Mouse (Mus musculus): Measurements from ENCODE around the gene Cox6a1. TPM values are rescaled to one million over a fixed set of nuclear protein-coding genes. Genes with fewer than 3 reads are reported as not detected.
"Not testable (repeated sequence)": the region's sequence is repeated elsewhere in the genome, so short reads cannot be mapped to it uniquely, and the experiment has no call there.

Cox6a1 gene
- polyA plus RNA-seq, 1 experiment: 1,861 TPM

- H3ac ChIP-seq (ENCODE audit: control insufficient read depth, insufficient read length, low read depth): no peak overlapping the region
- no peaks in the 10 kb centered on the region for H3K79me3 ChIP-seq (ENCODE audit: low read depth)
- no peak for TF ChIP-seq FOSL1 (IDR thresholded peaks at IDR 0.05; ENCODE audit: insufficient read depth, low read length, poor library complexity, severe bottlenecking)
- TF ChIP-seq MAX (IDR thresholded peaks at IDR 0.05): no peak
- no peak for TF ChIP-seq MYOD1 (IDR thresholded peaks at IDR 0.05; ENCODE audit: control insufficient read depth, insufficient read length, low read depth)
- TF ChIP-seq CTCF (IDR thresholded peaks at IDR 0.05; ENCODE audit: control insufficient read depth, insufficient read depth, insufficient read length): no peak
- no peak for TF ChIP-seq CEBPB (IDR thresholded peaks at IDR 0.05; ENCODE audit: low read depth)
- no peak for TF ChIP-seq USF1 (IDR thresholded peaks at IDR 0.05; ENCODE audit: low read depth)
- no peak for TF ChIP-seq MYOG (IDR thresholded peaks at IDR 0.05; ENCODE audit: control insufficient read depth, extremely low read depth, insufficient read length)
- H3K79me2 ChIP-seq (ENCODE audit: control insufficient read depth, insufficient read depth): no peaks in the 10 kb centered on the region
- H3K4me3 ChIP-seq (ENCODE audit: insufficient read depth, poor library complexity, severe bottlenecking): no peak overlapping the region
- no peaks in the 10 kb centered on the region for H3K36me3 ChIP-seq (ENCODE audit: control insufficient read depth, insufficient read depth)
- H3K27me3 ChIP-seq (ENCODE audit: control insufficient read depth, insufficient read depth, insufficient read length): no peaks in the 10 kb centered on the region
These were observed 31.0 kb downstream of the Cox6a1 start for GRCm38 (mm10) chr5:115317645-115318328.

GRCm38 (mm10) chr5:115316968-115317644 is 31.7 kb downstream of the Cox6a1 start:
- no peak overlapping the region for H3K4me3 ChIP-seq (ENCODE audit: insufficient read depth, poor library complexity, severe bottlenecking)
- H3K36me3 ChIP-seq (ENCODE audit: control insufficient read depth, insufficient read depth): no peaks in the 10 kb centered on the region
- no peaks in the 10 kb centered on the region for H3K27me3 ChIP-seq (ENCODE audit: control insufficient read depth, insufficient read depth, insufficient read length)
- H3K79me2 ChIP-seq (ENCODE audit: control insufficient read depth, insufficient read depth): no peaks in the 10 kb centered on the region
- TF ChIP-seq MAX (IDR thresholded peaks at IDR 0.05): no peak
- TF ChIP-seq CEBPB (IDR thresholded peaks at IDR 0.05; ENCODE audit: low read depth): no peak
- TF ChIP-seq MYOD1 (IDR thresholded peaks at IDR 0.05; ENCODE audit: control insufficient read depth, insufficient read length, low read depth): no peak
- TF ChIP-seq USF1 (IDR thresholded peaks at IDR 0.05; ENCODE audit: low read depth): no peak
- no peak for TF ChIP-seq MYOG (IDR thresholded peaks at IDR 0.05; ENCODE audit: control insufficient read depth, extremely low read depth, insufficient read length)
- TF ChIP-seq CTCF (IDR thresholded peaks at IDR 0.05; ENCODE audit: control insufficient read depth, insufficient read depth, insufficient read length): no peak
- no peak for TF ChIP-seq FOSL1 (IDR thresholded peaks at IDR 0.05; ENCODE audit: insufficient read depth, low read length, poor library complexity, severe bottlenecking)
- no peaks in the 10 kb centered on the region for H3K79me3 ChIP-seq (ENCODE audit: low read depth)
- H3ac ChIP-seq (ENCODE audit: control insufficient read depth, insufficient read length, low read depth): no peak overlapping the region

GRCm38 (mm10) chr5:115313668-115313943 is 35.2 kb downstream of the Cox6a1 start:
- H3K36me3 ChIP-seq (ENCODE audit: control insufficient read depth, insufficient read depth): no peaks in the 10 kb centered on the region
- no peaks in the 10 kb centered on the region for H3K79me3 ChIP-seq (ENCODE audit: low read depth)
- H3ac ChIP-seq (ENCODE audit: control insufficient read depth, insufficient read length, low read depth): no peak overlapping the region
- no peak overlapping the region for H3K4me3 ChIP-seq (ENCODE audit: insufficient read depth, poor library complexity, severe bottlenecking)
- H3K27me3 ChIP-seq (ENCODE audit: control insufficient read depth, insufficient read depth, insufficient read length): peaks cover 3% of the 10 kb centered on the region
- no peaks in the 10 kb centered on the region for H3K79me2 ChIP-seq (ENCODE audit: control insufficient read depth, insufficient read depth)
- no peak for TF ChIP-seq USF1 (IDR thresholded peaks at IDR 0.05; ENCODE audit: low read depth)
- TF ChIP-seq MYOD1 (IDR thresholded peaks at IDR 0.05; ENCODE audit: control insufficient read depth, insufficient read length, low read depth): no peak
- no peak for TF ChIP-seq MYOG (IDR thresholded peaks at IDR 0.05; ENCODE audit: control insufficient read depth, extremely low read depth, insufficient read length)
- no peak for TF ChIP-seq CTCF (IDR thresholded peaks at IDR 0.05; ENCODE audit: control insufficient read depth, insufficient read depth, insufficient read length)
- no peak for TF ChIP-seq FOSL1 (IDR thresholded peaks at IDR 0.05; ENCODE audit: insufficient read depth, low read length, poor library complexity, severe bottlenecking)
- no peak for TF ChIP-seq MAX (IDR thresholded peaks at IDR 0.05)
- TF ChIP-seq CEBPB (IDR thresholded peaks at IDR 0.05; ENCODE audit: low read depth): no peak

GRCm38 (mm10) chr5:115312816-115313667 is 35.7 kb downstream of the Cox6a1 start:
- TF ChIP-seq CTCF (IDR thresholded peaks at IDR 0.05; ENCODE audit: control insufficient read depth, insufficient read depth, insufficient read length) (no peak), MYOD1 (IDR thresholded peaks at IDR 0.05; ENCODE audit: control insufficient read depth, insufficient read length, low read depth) (no peak), USF1 (IDR thresholded peaks at IDR 0.05; ENCODE audit: low read depth) (no peak), MYOG (IDR thresholded peaks at IDR 0.05; ENCODE audit: control insufficient read depth, extremely low read depth, insufficient read length) (no peak), FOSL1 (IDR thresholded peaks at IDR 0.05; ENCODE audit: insufficient read depth, low read length, poor library complexity, severe bottlenecking) (no peak), MAX (IDR thresholded peaks at IDR 0.05) (no peak), CEBPB (IDR thresholded peaks at IDR 0.05; ENCODE audit: low read depth) (no peak)
- no peaks in the 10 kb centered on the region for H3K36me3 ChIP-seq (ENCODE audit: control insufficient read depth, insufficient read depth)
- no peaks in the 10 kb centered on the region for H3K79me3 ChIP-seq (ENCODE audit: low read depth)
- H3K4me3 ChIP-seq (ENCODE audit: insufficient read depth, poor library complexity, severe bottlenecking): no peak overlapping the region
- peaks cover 6% of the 10 kb centered on the region for H3K27me3 ChIP-seq (ENCODE audit: control insufficient read depth, insufficient read depth, insufficient read length)
- H3K79me2 ChIP-seq (ENCODE audit: control insufficient read depth, insufficient read depth): no peaks in the 10 kb centered on the region
- H3ac ChIP-seq (ENCODE audit: control insufficient read depth, insufficient read length, low read depth): no peak overlapping the region

GRCm38 (mm10) chr5:115312354-115312753 is 36.4 kb downstream of the Cox6a1 start:
- H3K4me3 ChIP-seq (ENCODE audit: insufficient read depth, poor library complexity, severe bottlenecking): no peak overlapping the region
- H3ac ChIP-seq (ENCODE audit: control insufficient read depth, insufficient read length, low read depth): no peak overlapping the region
- no peaks in the 10 kb centered on the region for H3K79me3 ChIP-seq (ENCODE audit: low read depth)
- no peaks in the 10 kb centered on the region for H3K36me3 ChIP-seq (ENCODE audit: control insufficient read depth, insufficient read depth)
- TF ChIP-seq MAX (IDR thresholded peaks at IDR 0.05) (no peak), FOSL1 (IDR thresholded peaks at IDR 0.05; ENCODE audit: insufficient read depth, low read length, poor library complexity, severe bottlenecking) (no peak), USF1 (IDR thresholded peaks at IDR 0.05; ENCODE audit: low read depth) (no peak), CTCF (IDR thresholded peaks at IDR 0.05; ENCODE audit: control insufficient read depth, insufficient read depth, insufficient read length) (no peak), MYOD1 (IDR thresholded peaks at IDR 0.05; ENCODE audit: control insufficient read depth, insufficient read length, low read depth) (no peak), MYOG (IDR thresholded peaks at IDR 0.05; ENCODE audit: control insufficient read depth, extremely low read depth, insufficient read length) (no peak), CEBPB (IDR thresholded peaks at IDR 0.05; ENCODE audit: low read depth) (no peak)
- H3K79me2 ChIP-seq (ENCODE audit: control insufficient read depth, insufficient read depth): no peaks in the 10 kb centered on the region
- H3K27me3 ChIP-seq (ENCODE audit: control insufficient read depth, insufficient read depth, insufficient read length): peaks cover 6% of the 10 kb centered on the region

- not testable (repeated sequence) for H3ac ChIP-seq (ENCODE audit: control insufficient read depth, insufficient read length, low read depth); H3K4me3 ChIP-seq (ENCODE audit: insufficient read depth, poor library complexity, severe bottlenecking); H3K27me3 ChIP-seq (ENCODE audit: control insufficient read depth, insufficient read depth, insufficient read length)
- peaks cover 21% of the 10 kb centered on the region for H3K79me3 ChIP-seq (ENCODE audit: low read depth)
- H3K36me3 ChIP-seq (ENCODE audit: control insufficient read depth, insufficient read depth): peaks cover 24% of the 10 kb centered on the region
- peaks cover 31% of the 10 kb centered on the region for H3K79me2 ChIP-seq (ENCODE audit: control insufficient read depth, insufficient read depth)
These were observed 46.6 kb downstream of the Cox6a1 start for GRCm38 (mm10) chr5:115302190-115302589.
